Mouse (Mus musculus): ENCODE measurements around the gene Pcdh17.

The Pcdh17 gene

GRCm38 (mm10) chr14:84480546-84480945 is 37.2 kb downstream of the Pcdh17 start:
- no peak for DNase-seq (ENCODE audit: low spot score)

GRCm38 (mm10) chr14:84484350-84484749 is 41.0 kb downstream of the Pcdh17 start:
- no peak for DNase-seq (ENCODE audit: low spot score)

GRCm38 (mm10) chr14:84511010-84511409 is 67.6 kb downstream of the Pcdh17 start:
- no peak for DNase-seq (ENCODE audit: low spot score)

GRCm38 (mm10) chr14:84532397-84532796 is 89.0 kb downstream of the Pcdh17 start:
- no peak for DNase-seq (ENCODE audit: low spot score)

- DNase-seq (ENCODE audit: low spot score): no peak
Measured at GRCm38 (mm10) chr14:84535264-84535663, 91.9 kb downstream of the Pcdh17 start.

GRCm38 (mm10) chr14:84541838-84542237 is 98.5 kb downstream of the Pcdh17 start:
- DNase-seq (ENCODE audit: low spot score): no peak

GRCm38 (mm10) chr14:84545968-84546367 is 102.6 kb downstream of the Pcdh17 start:
- no peak for DNase-seq (ENCODE audit: low spot score)

GRCm38 (mm10) chr14:84547513-84548194 is 104.3 kb downstream of the Pcdh17 start:
- DNase-seq (ENCODE audit: low spot score): no peak

GRCm38 (mm10) chr14:84551546-84551945 is 108.2 kb downstream of the Pcdh17 start:
- no peak for DNase-seq (ENCODE audit: low spot score)

GRCm38 (mm10) chr14:84571071-84571470 is 127.7 kb downstream of the Pcdh17 start:
- DNase-seq (ENCODE audit: low spot score): no peak

All from MN1 (cell line).